ENCODE assay signal across 8 mouse cellular contexts in the genomic region with DNA sequence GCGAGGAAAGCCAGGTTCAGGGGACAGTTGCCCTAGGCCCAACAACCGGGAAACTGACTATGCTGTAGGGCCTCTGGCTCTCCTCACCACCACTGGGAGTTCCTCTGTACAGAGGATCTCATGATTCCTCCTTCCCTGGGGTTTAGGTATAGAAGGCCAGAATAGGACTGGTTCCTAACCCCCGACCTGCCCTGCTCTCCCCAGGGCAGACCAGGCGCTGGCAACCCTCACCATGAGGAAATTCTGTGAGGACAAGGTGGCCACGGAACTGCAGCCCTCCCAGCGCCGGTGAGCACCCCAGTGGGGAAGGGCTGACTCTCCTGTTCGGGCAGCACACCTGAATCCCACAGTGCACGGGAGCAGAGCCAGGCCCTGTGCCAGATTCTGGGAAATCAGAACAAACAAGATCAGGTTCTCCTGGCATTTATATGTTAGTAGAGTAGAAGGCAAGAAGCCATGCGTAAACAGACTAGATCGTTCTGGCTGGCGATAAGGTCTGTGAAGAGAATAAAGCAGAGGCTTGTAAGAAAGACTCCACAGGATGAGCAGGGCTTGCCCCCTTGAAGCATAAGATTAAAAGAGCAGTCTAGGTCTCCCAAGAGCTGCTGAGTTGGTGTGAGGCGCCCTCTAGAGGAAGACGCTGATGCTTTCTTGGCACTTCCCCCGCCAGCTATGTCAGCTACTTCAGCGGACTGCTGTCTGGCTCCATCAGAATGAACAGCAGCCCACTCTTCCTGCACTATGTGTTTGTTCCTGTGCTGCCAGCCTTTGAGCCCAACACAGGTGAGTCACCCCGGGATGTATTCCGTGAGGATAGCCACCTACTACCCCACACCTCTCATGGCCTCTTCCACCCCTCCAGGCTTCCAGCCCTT. TPM values are rescaled to one million over a fixed set of nuclear protein-coding genes. Genes with fewer than 3 reads are reported as not detected.
DNase-seq lines count a peak whose midpoint lies in the region; ATAC-seq and TF ChIP-seq lines count a peak whose summit lies in the region.
"Had no signal": no experiment of that assay in that cellular context is flagged by ENCODE, and none has a peak within 500 bp of the region (broad histone marks: within the 10 kb centered on the region; RNA-seq: fewer than 3 reads in every experiment).

No protein-coding gene starts in this region.

- ATAC-seq in forebrain, embryonic 11.5 days (replicated peaks; ENCODE audit: low FRiP score): no peak
- ATAC-seq in heart, postnatal 0 days (ENCODE audit: insufficient read depth, low read depth): peak; percentile 34

- H3K4me1 ChIP-seq in forebrain, embryonic 11.5 days (replicated peaks; ENCODE audit: control insufficient read depth, insufficient read depth, low read length): peaks cover 11% of the 10 kb centered on the region
- H3K4me1 ChIP-seq in heart, postnatal 0 days (ENCODE audit: control insufficient read depth, insufficient read depth): peaks cover 35% of the 10 kb centered on the region

- H3K27me3 ChIP-seq in forebrain, embryonic 11.5 days (ENCODE audit: control insufficient read depth, insufficient read depth, low read length): peaks cover 26% of the 10 kb centered on the region
- no peaks in the 10 kb centered on the region for H3K27me3 ChIP-seq in heart, postnatal 0 days (ENCODE audit: control insufficient read depth, insufficient read depth, low read length)

- no peak for TF ChIP-seq EP300 in heart, postnatal 0 days (IDR thresholded peaks at IDR 0.05; ENCODE audit: low read depth)

- no peak overlapping the region for H3K9ac ChIP-seq in forebrain, embryonic 11.5 days (ENCODE audit: low read length)
- no peak overlapping the region for H3K9ac ChIP-seq in heart, postnatal 0 days (replicated peaks; ENCODE audit: low read depth, low read length)
- H3K9ac ChIP-seq: neural tube, embryonic 13.5 days had no signal

- no peak for TF ChIP-seq POLR2A in brain, embryonic 14.5 days (IDR thresholded peaks at IDR 0.05; ENCODE audit: borderline replicate concordance, extremely low read depth, insufficient read depth, insufficient read length, poor library complexity, severe bottlenecking)

- TF ChIP-seq CTCF in brain, embryonic 14.5 days (IDR thresholded peaks at IDR 0.05; ENCODE audit: borderline replicate concordance, extremely low read depth, insufficient read depth, insufficient read length): peak; percentile 77
- TF ChIP-seq CTCF in heart, postnatal 0 days (IDR thresholded peaks at IDR 0.05; ENCODE audit: low read depth): peak; percentile 79
- peak; percentile 91 for TF ChIP-seq CTCF in layer of hippocampus, adult 2 months (conservative IDR thresholded peaks at IDR 0.05)

- WGBS in forebrain, embryonic 11.5 days: 50% methylated on average over 18 of the region's 18 CpGs
- 54% methylated on average over 18 of the region's 18 CpGs for WGBS in heart, postnatal 0 days

- no peaks in the 10 kb centered on the region for H3K9me3 ChIP-seq in forebrain, embryonic 11.5 days (ENCODE audit: control insufficient read depth, low read length)
- H3K9me3 ChIP-seq in heart, postnatal 0 days (replicated peaks; ENCODE audit: control insufficient read depth, low read length): no peaks in the 10 kb centered on the region
- H3K9me3 ChIP-seq: neural tube, embryonic 13.5 days had no signal

- H3K36me3 ChIP-seq in forebrain, embryonic 11.5 days (ENCODE audit: control insufficient read depth, insufficient read depth, low read length): no peaks in the 10 kb centered on the region
- peaks cover 77% of the 10 kb centered on the region for H3K36me3 ChIP-seq in heart, postnatal 0 days (replicated peaks; ENCODE audit: control insufficient read depth, insufficient read depth, low read length)

- no peak overlapping the region for H3K4me2 ChIP-seq in forebrain, embryonic 11.5 days (ENCODE audit: low read depth, low read length, severe bottlenecking)
- no peak overlapping the region for H3K4me2 ChIP-seq in heart, postnatal 0 days (ENCODE audit: low read depth, low read length)
- H3K4me2 ChIP-seq: neural tube, embryonic 13.5 days had no signal

- H3K4me3 ChIP-seq in forebrain, embryonic 11.5 days (ENCODE audit: low read depth, low read length): no peak overlapping the region
- H3K4me3 ChIP-seq in heart, postnatal 0 days (ENCODE audit: low read depth, low read length): no peak overlapping the region
- no peak overlapping the region for H3K4me3 ChIP-seq in layer of hippocampus, adult 2 months
- H3K4me3 ChIP-seq: neural tube, embryonic 13.5 days had no signal

- H3K27ac ChIP-seq in forebrain, embryonic 11.5 days (ENCODE audit: low read depth, low read length): no peak overlapping the region
- H3K27ac ChIP-seq in heart, postnatal 0 days (ENCODE audit: low read depth): peak overlapping the region; percentile 33
- no peak overlapping the region for H3K27ac ChIP-seq in layer of hippocampus, adult 2 months
- H3K27ac ChIP-seq: neural tube, embryonic 13.5 days had no signal

- peak; percentile 80 for DNase-seq in MEL-GATA-1-ER (ENCODE audit: extremely low read depth, low read depth)
- DNase-seq in brain, embryonic 14.5 days (ENCODE audit: low read depth): peak; percentile 88
- DNase-seq in forebrain, embryonic 11.5 days (ENCODE audit: low spot score): peak; percentile 87
- peak; percentile 77 for DNase-seq in heart, postnatal 0 days (ENCODE audit: low spot score)
- DNase-seq in layer of hippocampus, adult 2 months (ENCODE audit: low spot score in 2 of 2): peak; percentile 81 to 82
- peak; percentile 92 for DNase-seq in lung, postnatal 10 days
- peak; percentile 84 to 87 for DNase-seq in right cerebral cortex, postnatal 10 days (ENCODE audit: low spot score in 2 of 2)

RNA-seq across cellular contexts. Expression of a gene that starts 8.7 kb away (rescaled TPM):
- 10.2 and 18.8 TPM in 2 replicates for polyA plus RNA-seq in brain, embryonic 14.5 days (2012; rRNA removed)
- polyA plus RNA-seq in forebrain, embryonic 11.5 days (2014; fragmentation: Nextera tagmentation; extraction: Ambion mirVana): 8.8 and 10.5 TPM in 2 replicates
- total RNA-seq in heart, postnatal 0 days (2014; rRNA removed; ENCODE audit: low replicate concordance): 40.3 and 57.9 TPM in 2 replicates
- 21.9 and 24.6 TPM in 2 replicates for polyA plus RNA-seq in heart, postnatal 0 days (2015; fragmentation: Nextera tagmentation; extraction: Ambion mirVana)
- 10 to 100 TPM; 18.4 to 25.0 TPM for total RNA-seq in layer of hippocampus, adult 2 months (2021)

RNA-seq across cellular contexts. Expression of a gene that starts 27.1 kb away (rescaled TPM):
- 63.8 and 64.6 TPM in 2 replicates for polyA plus RNA-seq in brain, embryonic 14.5 days (2012; rRNA removed)
- 12.0 and 12.1 TPM in 2 replicates for polyA plus RNA-seq in forebrain, embryonic 11.5 days (2014; fragmentation: Nextera tagmentation; extraction: Ambion mirVana)
- total RNA-seq in heart, postnatal 0 days (2014; rRNA removed; ENCODE audit: low replicate concordance): 20.0 and 22.8 TPM in 2 replicates
- polyA plus RNA-seq in heart, postnatal 0 days (2015; fragmentation: Nextera tagmentation; extraction: Ambion mirVana): 15.1 and 16.0 TPM in 2 replicates
- 100 to 1,000 TPM; 151 to 155 TPM for total RNA-seq in layer of hippocampus, adult 2 months (2021)

RNA-seq across cellular contexts. Expression of a gene that starts 35.3 kb away (rescaled TPM):
- 0.57 and 0.83 TPM in 2 replicates for polyA plus RNA-seq in brain, embryonic 14.5 days (2012; rRNA removed)
- polyA plus RNA-seq in forebrain, embryonic 11.5 days (2014; fragmentation: Nextera tagmentation; extraction: Ambion mirVana): 0.33 TPM in 1 of 2 replicates, not detected in the other
- 30.5 and 35.4 TPM in 2 replicates for total RNA-seq in heart, postnatal 0 days (2014; rRNA removed; ENCODE audit: low replicate concordance)
- 24.0 and 24.2 TPM in 2 replicates for polyA plus RNA-seq in heart, postnatal 0 days (2015; fragmentation: Nextera tagmentation; extraction: Ambion mirVana)
- 1 to 10 TPM; 6.9 to 7.7 TPM for total RNA-seq in layer of hippocampus, adult 2 months (2021)

RNA-seq across cellular contexts. Expression of a gene that starts 35.3 kb away (rescaled TPM):
- polyA plus RNA-seq in brain, embryonic 14.5 days (2012; rRNA removed): 123 and 173 TPM in 2 replicates
- polyA plus RNA-seq in forebrain, embryonic 11.5 days (2014; fragmentation: Nextera tagmentation; extraction: Ambion mirVana): 122 and 129 TPM in 2 replicates
- 109 and 110 TPM in 2 replicates for total RNA-seq in heart, postnatal 0 days (2014; rRNA removed; ENCODE audit: low replicate concordance)
- polyA plus RNA-seq in heart, postnatal 0 days (2015; fragmentation: Nextera tagmentation; extraction: Ambion mirVana): 40.6 and 46.0 TPM in 2 replicates
- 100 to 1,000 TPM; 196 to 199 TPM for total RNA-seq in layer of hippocampus, adult 2 months (2021)

RNA-seq across cellular contexts. Expression of a gene that starts 41.4 kb away (rescaled TPM):
- polyA plus RNA-seq in brain, embryonic 14.5 days (2012; rRNA removed): 0.15 and 0.18 TPM in 2 replicates
- not detected in 2 replicates for polyA plus RNA-seq in forebrain, embryonic 11.5 days (2014; fragmentation: Nextera tagmentation; extraction: Ambion mirVana)
- 1.7 TPM in 1 of 2 replicates, not detected in the other for total RNA-seq in heart, postnatal 0 days (2014; rRNA removed; ENCODE audit: low replicate concordance)
- 0.08 and 0.14 TPM in 2 replicates for polyA plus RNA-seq in heart, postnatal 0 days (2015; fragmentation: Nextera tagmentation; extraction: Ambion mirVana)
- not detected for total RNA-seq in layer of hippocampus, adult 2 months (2021)

Comparison
In these comparisons a context has a peak if more than half of its experiments do, and no peak if none do; other contexts are left out.
1. RNA of a gene that starts 35.3 kb away (polyA plus RNA-seq): 24.0 to 24.2 TPM in heart, postnatal 0 days; 0.57 to 0.83 TPM in brain, embryonic 14.5 days and 0.33 TPM in forebrain, embryonic 11.5 days; every median in the first group is over 10 times any median in the second.
2. Peak in every context shown above with its lines, with median percentiles within 50 percentile points of each other: DNase-seq and CTCF ChIP-seq.